Mouse (Mus musculus): Measurements from ENCODE around the gene Shisa8. TPM values are rescaled to one million over a fixed set of nuclear protein-coding genes. Genes with fewer than 3 reads are reported as not detected.
A peak's percentile ranks its signal among the peaks of the same experiment; 100 is the strongest.
"Not testable (repeated sequence)": the region's sequence is repeated elsewhere in the genome, so short reads cannot be mapped to it uniquely, and the experiment has no call there.

Gene Shisa8
- total RNA-seq (2014; fragmentation: Nextera tagmentation) (not detected in 2 replicates), total RNA-seq (2017) (not detected in 2 replicates)

DNA sequence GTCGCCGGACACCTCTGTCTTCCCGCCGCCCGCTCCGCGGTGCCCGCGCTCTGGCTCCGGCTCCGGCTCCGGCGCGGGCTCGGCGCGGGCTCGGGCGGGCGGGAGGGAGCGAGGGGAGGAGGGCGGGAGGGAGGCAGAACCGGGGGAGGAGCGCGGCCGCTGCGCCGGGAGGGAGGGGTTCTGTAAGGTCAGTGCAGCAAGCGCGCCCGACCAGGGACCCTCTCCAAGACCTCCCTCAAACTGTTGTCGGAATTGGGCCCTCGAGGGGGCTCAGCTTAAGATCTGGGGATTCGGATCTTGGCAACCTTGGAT, at the start of gene Shisa8:
Gene Shisa8, minus strand, starts transcription at position 64 of the 312 bp plus-strand sequence.
- ATAC-seq (replicated peaks; ENCODE audit: poor library complexity, severe bottlenecking) = no peak

DNA sequence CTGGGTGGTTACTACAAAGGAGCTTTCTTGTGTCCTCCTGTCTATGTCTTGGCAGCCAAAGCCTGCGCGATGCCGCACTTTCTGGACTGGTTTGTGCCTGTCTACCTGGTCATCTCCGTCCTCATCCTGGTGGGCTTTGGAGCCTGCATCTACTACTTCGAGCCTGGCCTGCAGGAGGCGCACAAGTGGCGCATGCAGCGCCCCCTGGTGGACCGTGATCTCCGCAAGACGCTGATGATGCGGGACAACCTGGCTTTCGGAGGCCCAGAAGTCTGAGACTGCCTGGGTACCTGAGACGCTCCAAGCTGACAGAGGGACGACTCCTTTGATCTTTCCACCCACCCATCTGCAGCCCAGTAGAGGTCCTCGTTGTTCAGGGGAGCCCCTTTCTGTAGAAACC, 46.9 kb upstream of the Shisa8 start:
- ATAC-seq (replicated peaks; ENCODE audit: poor library complexity, severe bottlenecking) = peak; percentile 81

DNA sequence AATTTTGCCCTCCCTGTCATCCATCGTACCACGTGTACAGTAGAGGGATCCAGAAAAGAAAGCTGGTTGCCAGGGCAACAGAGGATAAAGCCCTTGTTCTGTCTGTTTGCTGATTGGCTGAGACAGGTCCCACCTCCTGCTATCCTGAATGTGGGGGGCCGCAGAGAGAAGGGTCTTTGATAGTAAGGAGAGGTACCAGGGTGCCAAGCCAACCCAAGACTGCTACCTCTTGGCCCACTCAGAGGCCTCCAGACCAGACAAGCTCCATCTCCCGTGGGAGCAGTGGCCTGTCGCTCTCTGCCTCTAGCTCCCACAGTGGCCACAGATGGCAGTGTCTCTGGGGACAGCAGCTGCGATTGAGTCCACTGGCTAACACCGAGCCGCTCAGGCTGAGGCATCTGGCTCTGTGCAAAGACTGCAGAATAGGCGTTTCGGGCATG, 43.3 kb upstream of the Shisa8 start:
- no peak for ATAC-seq (replicated peaks; ENCODE audit: poor library complexity, severe bottlenecking)

GRCm38 (mm10) chr15:82255248-82255647, 42.6 kb upstream of the Shisa8 start:
- ATAC-seq (replicated peaks; ENCODE audit: poor library complexity, severe bottlenecking) = no peak

GRCm38 (mm10) chr15:82252097-82252496, 39.5 kb upstream of the Shisa8 start, which contains the start of gene 1500009C09Rik:
Gene 1500009C09Rik (plus strand): TSS chr15:82252397.
- no peak for ATAC-seq (replicated peaks; ENCODE audit: poor library complexity, severe bottlenecking)

GRCm38 (mm10) chr15:82251579-82251978, 39.0 kb upstream of the Shisa8 start:
- ATAC-seq (replicated peaks; ENCODE audit: poor library complexity, severe bottlenecking) = no peak

- no peak for ATAC-seq (replicated peaks; ENCODE audit: poor library complexity, severe bottlenecking)
Measured at GRCm38 (mm10) chr15:82247131-82247776, 34.6 kb upstream of the Shisa8 start.

DNA sequence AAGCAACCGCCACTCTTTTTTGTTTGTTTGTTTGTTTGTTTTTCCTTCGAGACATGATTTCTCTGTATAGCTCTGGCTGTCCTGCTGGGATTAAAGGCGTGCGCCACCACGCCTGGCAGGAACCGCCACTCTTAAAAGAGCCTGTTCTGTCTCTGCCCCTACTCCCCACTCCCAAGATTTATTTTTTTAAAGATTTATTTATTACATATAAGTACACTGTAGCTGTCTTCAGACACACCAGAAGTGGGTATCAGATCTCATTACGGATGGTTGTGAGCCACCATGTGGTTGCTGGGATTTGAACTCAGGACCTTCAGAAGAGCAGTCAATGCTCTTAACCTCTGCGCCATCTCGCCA, 32.2 kb upstream of the Shisa8 start:
- ATAC-seq (replicated peaks; ENCODE audit: poor library complexity, severe bottlenecking) = not testable (repeated sequence)

- ATAC-seq (replicated peaks; ENCODE audit: poor library complexity, severe bottlenecking) = peak; percentile 95
Measured at GRCm38 (mm10) chr15:82244115-82244804, 31.6 kb upstream of the Shisa8 start, which contains the start of gene Cenpm. Gene Cenpm (minus strand): TSS chr15:82244748.

DNA sequence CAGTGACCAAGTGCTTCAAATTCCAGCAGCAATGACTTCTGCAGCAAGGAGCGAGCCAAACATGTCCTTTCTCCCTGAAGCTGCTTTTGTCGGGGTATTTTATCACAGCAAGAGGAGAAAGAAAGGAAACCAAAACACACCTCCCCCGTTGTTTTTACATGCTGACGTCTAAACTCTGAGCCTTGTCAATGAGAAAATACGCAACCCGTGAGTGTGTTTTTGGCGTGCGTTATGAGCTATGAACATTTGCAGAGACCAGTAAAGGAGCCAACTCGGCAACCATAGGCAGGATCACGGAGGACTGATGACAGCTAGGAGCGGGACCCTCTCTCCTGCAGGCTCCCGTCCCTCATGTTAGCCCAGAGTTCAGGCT, 31.1 kb upstream of the Shisa8 start:
- no peak for ATAC-seq (replicated peaks; ENCODE audit: poor library complexity, severe bottlenecking)

- ATAC-seq (replicated peaks; ENCODE audit: poor library complexity, severe bottlenecking) = no peak
Measured at GRCm38 (mm10) chr15:82243311-82243710, 30.7 kb upstream of the Shisa8 start.

DNA sequence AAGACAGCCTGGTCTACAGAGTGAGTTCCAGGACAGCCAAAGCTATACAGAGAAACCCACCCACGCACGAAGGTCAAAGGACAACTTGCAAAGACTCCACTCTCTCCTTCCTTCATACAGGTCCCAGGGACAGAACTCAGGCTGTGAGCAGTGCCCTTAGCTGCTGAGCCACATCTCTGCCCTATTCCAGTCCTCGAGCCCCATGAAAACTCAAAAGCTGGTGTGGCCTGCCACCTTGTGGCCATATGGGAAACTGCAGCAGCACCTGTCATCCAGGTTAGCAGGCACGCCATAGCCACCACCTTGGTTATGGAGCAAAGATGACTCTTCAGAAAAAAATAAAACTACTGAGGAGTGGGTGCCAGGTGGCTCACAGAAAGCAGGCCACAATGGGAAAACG, 23.9 kb upstream of the Shisa8 start:
- ATAC-seq (replicated peaks; ENCODE audit: poor library complexity, severe bottlenecking) = peak; percentile 80

DNA sequence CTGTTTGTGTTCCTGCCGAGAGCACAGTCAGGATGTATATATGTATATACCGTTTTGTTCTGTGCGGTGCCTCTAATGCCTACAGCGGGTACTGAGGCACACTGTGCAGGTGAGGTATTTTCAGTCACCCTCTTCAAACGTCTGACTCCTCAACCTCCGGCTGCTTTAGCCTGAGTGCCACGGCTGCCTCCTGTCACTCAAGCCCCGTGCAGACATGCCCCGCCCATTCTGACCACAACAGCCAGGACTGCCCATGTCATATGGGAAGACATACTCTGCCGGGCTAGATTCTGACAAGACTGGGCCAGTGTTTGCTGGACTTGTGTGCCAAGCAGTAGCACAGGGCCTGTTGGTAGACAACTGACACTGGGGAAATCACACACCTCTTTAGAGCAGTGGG, 23.0 kb upstream of the Shisa8 start:
- peak; percentile 65 for ATAC-seq (replicated peaks; ENCODE audit: poor library complexity, severe bottlenecking)

DNA sequence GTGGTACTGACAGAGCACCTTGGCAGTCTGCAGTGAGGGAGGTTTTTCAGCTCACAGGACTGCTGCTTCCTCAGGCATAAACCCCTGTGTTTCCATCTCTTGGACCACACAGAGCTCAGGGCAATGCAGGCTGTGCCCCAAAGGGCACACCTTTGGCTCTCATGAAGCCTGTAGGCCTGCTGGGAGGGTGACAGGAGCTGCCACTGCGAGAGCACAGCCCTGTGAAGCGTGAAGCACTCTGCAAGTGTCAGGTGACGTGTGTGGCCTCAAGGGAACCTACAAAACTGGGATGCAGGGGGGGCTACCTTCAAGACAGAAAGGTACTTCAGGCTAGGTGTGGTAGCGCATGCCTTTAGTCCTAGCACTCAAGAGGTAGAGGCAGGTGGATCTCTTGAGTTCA, 20.0 kb upstream of the Shisa8 start:
- ATAC-seq (replicated peaks; ENCODE audit: poor library complexity, severe bottlenecking) = no peak

DNA sequence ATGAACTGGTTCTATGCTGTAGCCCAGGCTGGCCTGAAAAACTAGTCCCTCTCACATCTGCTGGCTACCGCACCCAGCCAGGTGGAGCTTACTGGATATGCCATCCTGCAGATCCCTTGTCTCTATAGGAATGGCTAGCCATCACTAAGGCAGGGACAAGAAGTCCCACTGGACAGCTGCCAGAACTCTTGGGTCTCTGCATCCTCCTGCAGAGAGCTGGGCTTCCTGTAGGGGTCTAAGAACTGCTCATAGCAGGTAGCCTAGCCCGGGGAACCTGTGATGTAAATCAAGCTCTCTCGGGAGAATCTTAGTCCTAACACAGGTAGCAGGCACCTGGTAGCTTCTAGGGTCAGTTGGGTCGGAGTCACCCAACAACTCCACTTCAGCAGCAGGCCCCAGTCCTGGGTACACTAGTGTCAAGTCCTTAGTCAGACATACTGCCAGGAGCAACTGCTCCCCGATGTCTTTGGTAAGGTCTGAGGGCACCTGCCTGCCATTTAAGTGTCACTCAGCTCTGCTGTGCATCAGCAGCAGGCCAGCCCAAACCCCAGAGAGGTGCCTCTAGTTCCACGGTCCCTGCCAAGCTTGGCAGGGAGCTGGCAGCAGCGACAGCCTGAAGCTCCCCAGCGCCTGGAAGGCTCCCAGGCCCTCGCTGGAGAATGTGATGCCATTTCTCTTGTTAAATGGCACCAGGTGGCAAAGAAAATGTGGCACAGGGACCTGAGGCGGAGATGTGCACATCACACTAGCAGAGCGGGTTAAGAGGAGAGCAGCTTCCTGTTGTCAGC, 19.2 kb upstream of the Shisa8 start:
- no peak for ATAC-seq (replicated peaks; ENCODE audit: poor library complexity, severe bottlenecking)

DNA sequence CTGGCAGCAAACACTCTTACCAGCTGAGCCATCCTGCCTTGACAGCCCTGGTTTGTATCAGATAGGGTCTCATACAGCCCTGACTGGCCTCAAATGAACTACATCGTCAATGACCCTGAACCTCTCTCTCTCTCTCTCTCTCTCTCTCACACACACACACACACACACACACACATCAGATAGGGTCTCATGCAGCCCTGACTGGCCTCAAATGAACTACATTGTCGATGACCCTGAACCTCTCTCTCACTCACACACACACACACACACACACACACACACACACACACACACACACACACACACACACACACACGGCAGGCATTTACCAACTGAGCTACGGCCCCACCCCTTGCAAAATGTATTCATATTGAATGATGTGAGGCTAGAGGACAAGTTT, 18.5 kb upstream of the Shisa8 start:
- ATAC-seq (replicated peaks; ENCODE audit: poor library complexity, severe bottlenecking) = no peak

GRCm38 (mm10) chr15:82230098-82230611, 17.5 kb upstream of the Shisa8 start:
- no peak for ATAC-seq (replicated peaks; ENCODE audit: poor library complexity, severe bottlenecking)

DNA sequence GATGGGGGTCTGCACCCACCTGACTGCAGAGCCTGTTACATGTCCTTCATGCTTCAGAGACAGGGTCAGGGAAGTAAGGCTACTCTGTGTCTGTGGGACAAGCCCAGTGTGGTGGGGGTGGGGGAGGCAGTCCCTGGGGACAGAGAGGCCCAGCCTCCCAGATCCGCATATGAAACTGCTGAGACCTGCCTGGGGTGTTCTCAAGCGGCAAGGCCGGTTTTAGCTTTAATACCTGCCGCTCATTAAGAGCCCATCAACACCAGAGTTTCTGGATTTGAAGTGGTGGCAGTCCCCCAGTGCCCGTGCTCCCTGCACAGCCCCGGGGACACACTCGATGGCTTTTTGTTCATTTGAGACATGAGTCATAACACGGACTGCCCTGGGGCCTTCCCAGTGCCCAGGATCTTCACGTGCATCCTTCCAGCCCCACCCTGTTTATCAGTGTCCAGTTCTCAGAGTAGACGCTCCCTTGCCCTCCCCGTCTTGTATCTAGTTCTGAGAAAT, 17.0 kb upstream of the Shisa8 start:
- ATAC-seq (replicated peaks; ENCODE audit: poor library complexity, severe bottlenecking) = no peak

DNA sequence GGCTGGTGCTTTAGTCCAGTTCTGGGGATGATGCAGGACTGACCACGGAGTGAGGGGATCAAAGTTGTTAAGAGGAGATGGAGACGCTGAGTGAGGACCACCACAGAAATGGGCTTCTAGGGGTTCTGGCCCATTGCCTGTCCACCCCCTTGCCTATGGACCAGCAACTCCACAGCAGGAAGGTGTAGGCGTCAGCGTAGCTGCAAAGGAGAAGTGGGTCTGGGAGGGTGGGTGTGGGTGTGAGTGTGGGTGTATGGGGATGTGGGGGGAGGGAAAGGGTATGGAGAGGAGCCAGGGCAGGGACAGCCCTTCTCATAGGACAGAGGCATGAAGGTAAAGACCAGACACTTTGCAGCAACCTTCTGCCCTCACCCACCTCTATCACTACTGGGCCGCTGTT, 13.2 kb upstream of the Shisa8 start:
- ATAC-seq (replicated peaks; ENCODE audit: poor library complexity, severe bottlenecking) = 0 out of 2 replicates have a peak, but pooled peaks have one; percentile 7

- ATAC-seq (replicated peaks; ENCODE audit: poor library complexity, severe bottlenecking) = peak; percentile 35
Measured at GRCm38 (mm10) chr15:82224602-82225215, 12.1 kb upstream of the Shisa8 start.

Measured in granulocyte monocyte progenitor cell, adult 5-6 weeks (primary cell).